Mouse (Mus musculus) cerebellum, adult 9-10 months (tissue): Measurements from ENCODE around the gene Bcar3.

ENCODE experiments used
- DNase-seq: peaks from one replicate; pipeline ENCODE4 v3.0.0; 2022

The Bcar3 gene

GRCm38 (mm10) chr3:122338897-122339296 lies 45.0 kb downstream of the Bcar3 start:
- DNase-seq, result no peak

GRCm38 (mm10) chr3:122340135-122341068 lies 46.5 kb downstream of the Bcar3 start:
- DNase-seq, result no peak

DNA sequence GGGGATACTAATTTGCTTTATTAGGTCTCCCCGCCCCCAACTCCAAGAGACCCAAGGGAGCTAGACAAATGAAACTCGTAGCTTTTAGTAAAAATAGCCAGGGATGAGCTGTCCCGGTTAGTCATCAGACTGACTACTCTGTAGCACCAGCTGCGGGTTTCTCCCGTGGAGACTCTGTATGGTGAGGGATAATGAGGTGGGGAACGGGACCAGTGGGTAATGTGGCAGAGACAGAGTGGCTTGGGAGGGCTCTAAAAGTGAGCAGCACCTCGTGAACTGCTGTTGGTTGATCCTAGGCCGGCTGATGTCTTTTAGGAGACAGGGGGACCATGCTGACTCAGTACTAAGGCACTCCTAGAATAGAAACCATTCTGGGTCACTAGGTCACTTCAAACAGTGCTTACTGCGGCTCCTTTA lies 49.5 kb downstream of the Bcar3 start:
- DNase-seq, result no peak

DNA sequence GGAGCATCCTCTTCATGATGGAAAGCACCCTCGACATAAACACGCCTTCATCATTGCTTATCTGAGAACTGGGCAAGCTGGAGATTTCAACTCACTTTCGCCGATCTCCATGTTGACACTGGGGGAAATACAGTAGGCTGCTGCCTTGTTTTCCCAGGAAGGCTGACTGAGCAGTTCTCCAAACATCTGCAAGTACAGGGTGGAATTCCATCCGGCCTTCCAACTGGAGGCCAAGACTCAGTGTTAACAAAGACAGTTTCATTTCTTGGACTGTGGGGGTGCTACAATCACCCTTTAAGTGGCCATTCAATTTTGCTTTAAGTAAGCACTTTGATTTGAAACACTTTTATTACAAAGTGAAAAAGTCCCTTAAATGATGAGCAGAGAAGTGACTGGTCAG lies 50.4 kb downstream of the Bcar3 start:
- DNase-seq, result no peak

DNA sequence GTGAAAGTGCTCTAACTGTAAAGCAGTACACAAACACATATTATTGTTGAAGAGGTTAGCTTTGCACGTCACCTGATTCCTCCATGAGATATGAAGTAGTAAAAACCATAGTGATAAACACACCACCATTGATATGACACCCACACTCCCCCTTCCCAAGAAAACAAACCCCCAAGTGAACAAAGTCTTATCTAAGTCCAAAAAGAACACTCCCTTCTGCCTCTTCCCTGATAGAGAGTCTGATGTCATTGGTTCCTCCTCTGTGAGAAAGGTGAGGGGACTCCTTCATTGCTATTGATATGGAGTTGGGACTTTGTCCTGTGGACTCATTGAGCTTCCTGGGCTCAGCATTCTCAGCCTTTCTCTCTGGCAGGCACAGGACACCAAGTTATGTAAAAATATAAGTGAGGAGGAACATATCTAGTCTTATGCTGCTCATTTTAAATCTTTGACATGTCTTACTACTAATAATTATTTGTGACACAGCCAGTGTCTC lies 52.1 kb downstream of the Bcar3 start:
- no peak for DNase-seq

DNA sequence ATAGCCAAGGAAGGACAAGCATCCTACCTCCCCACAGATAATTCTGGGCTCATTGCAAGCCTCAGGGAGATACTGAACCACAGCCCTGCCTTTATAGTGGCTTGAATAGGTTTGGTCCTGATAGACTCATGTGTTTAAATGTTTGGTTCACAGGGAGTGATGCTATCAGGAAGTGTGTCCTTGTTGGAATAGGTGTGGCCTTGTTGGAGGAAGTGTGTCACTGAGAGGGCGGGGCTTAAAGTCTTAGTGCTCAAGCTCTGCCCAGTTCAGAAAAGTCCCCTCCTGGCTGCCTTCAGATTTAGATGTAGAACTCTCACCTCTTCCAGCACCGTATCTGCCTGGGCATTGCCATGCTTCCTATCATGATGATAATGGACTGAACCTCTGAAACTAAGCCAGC lies 52.7 kb downstream of the Bcar3 start:
- DNase-seq, result no peak

- DNase-seq, result no peak
Measured at GRCm38 (mm10) chr3:122348677-122349076, 54.7 kb downstream of the Bcar3 start.

DNA sequence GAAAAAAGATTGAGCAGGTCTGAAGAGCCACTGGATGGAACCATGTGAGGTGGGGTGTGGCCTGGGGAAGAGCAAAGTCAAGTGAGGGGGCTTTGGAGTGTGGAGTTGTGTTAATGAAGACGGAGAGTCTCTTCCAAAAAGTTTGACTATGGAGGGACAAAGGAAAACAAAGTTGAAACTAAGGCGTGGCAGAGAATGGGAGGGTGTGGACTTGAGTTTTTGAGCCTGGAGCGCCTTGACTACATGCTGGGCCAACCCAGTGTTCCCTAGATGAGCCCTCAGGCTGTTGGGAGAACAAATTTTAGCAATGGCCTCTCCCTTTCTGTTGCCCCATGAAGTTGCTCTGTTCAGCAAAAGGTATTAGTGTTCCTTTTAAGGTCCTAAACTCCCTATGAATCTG lies 58.9 kb downstream of the Bcar3 start:
- DNase-seq, result no peak

- DNase-seq, result no peak
Measured at GRCm38 (mm10) chr3:122359426-122359825, 65.5 kb downstream of the Bcar3 start.

DNA sequence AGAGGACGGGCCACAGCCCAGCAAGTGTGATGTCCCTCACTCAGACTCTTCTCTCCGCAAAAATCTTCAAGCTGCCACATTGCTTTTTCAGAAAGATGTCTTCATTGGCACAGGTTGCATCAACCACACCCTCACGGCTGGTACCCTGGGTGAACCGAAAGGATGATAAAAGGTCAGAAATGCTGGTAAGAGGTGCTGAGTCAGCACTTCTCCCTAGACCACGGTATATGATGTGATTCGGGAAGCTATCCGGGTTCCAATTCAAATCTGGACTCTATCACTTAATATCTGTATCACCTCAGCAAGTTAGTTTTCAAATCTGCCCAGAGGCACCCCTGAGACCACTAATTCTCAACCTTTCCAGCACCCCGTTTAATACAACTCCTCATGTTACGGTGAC lies 66.0 kb downstream of the Bcar3 start:
- no peak for DNase-seq

DNA sequence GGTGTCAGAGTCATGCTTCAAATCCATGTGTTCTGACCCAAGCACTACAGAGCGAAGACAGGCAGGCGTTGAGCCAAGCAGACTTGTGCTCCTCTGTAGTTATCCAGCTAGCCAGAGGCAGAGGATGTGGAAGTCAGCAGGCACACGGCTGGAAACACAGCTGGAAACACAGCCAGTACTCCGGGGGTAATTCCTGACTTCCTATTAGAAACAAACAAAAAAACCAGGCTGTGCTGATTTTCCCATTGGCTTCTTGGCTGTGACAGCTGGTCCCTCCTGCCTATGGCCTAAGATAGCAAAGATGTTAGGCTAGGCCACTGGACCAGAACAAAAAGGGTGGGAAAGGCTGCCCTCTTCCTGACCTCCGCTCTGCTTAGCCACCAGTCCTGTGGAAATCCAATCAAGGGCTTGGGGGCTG lies 66.8 kb downstream of the Bcar3 start:
- DNase-seq, result no peak

GRCm38 (mm10) chr3:122362719-122363118 lies 68.8 kb downstream of the Bcar3 start:
- DNase-seq, result no peak

GRCm38 (mm10) chr3:122364565-122364964 lies 70.6 kb downstream of the Bcar3 start:
- DNase-seq, result no peak

GRCm38 (mm10) chr3:122365326-122365725 lies 71.4 kb downstream of the Bcar3 start:
- no peak for DNase-seq

DNA sequence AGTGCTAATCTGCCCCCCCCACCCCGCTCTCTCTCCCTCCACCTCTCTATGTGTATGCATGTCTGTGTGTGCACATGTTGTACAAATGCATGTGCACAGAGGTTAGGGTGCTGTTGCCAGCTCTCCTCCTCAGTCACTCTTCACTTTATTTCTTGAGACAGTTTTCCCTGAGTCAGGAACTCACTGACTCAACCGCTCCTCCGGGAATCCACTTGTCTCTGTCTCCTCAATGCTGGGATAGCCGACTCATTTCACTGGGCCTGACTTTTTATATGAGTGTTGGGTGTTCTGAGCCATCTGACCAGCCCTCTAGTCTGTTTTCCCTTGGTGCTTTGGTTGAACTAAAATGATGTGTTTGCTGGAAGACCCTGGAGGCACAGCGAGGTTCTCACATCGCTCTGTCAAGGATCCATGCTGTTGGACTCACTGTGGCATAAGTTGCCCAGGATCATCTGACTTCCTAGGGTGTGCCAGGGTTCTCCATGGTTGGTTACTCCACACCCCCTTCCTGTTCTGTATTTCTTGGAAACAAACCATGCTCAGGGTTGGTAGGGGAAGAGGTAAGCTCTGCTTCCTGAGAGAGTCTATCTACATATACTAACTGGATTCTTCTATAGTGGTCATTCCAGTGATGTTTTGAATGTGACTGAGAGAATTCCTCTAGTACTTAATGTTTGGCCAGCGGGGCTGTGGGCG lies 77.9 kb downstream of the Bcar3 start:
- DNase-seq, result no peak

DNA sequence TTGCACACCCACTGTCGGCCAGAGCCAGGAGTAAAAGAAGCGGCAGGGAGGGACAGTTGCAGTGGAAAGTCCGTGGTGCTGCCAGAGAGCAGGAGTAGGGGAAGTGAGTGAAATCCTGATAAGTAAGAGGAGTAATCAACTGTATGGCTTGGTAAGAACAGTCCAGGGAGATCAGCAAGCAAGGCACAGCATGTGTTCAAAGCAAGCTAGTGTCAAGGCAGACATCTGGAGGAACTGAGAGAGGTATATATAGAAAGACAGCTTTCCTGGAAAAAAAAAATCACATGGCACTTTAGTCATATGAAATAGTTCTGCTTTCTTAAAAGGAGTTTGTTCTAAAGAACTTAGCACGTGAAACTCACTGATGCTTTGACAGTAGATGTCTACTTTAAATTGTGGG lies 78.7 kb downstream of the Bcar3 start:
- no peak for DNase-seq

GRCm38 (mm10) chr3:122376011-122376410 lies 82.1 kb downstream of the Bcar3 start:
- DNase-seq, result no peak

- DNase-seq, result no peak
Measured at GRCm38 (mm10) chr3:122376412-122376831, 82.5 kb downstream of the Bcar3 start.

DNA sequence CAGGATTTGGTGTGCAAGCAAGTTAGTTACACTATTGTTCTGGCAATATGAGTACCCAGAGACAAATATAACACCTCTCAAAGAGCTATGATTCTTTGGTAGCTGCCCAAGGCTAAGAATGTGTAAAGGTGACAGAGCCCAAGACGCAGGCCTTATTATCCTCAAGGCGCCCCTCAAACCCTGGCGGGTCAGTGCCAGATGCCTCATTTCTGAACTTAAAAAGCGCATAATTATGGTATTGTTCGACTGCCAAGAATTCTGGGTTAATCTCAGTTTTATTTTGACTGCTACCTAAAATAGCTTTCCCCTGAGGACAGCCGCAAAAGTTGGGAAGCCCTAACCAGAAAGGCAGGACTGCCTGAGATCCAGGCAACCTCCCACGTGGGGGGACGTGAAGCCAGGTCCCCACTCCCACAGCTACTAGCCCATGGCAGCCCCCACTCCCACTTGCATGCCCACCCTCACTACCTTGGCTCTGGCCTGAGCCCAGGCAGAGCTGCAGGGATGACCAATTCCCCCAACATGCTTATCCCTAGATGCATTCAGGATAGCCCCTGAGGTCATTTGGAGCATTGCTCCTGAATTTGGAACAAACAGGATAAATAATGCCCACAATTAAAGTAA lies 83.0 kb downstream of the Bcar3 start:
- no peak for DNase-seq

GRCm38 (mm10) chr3:122378634-122379033 lies 84.7 kb downstream of the Bcar3 start:
- no peak for DNase-seq

DNA sequence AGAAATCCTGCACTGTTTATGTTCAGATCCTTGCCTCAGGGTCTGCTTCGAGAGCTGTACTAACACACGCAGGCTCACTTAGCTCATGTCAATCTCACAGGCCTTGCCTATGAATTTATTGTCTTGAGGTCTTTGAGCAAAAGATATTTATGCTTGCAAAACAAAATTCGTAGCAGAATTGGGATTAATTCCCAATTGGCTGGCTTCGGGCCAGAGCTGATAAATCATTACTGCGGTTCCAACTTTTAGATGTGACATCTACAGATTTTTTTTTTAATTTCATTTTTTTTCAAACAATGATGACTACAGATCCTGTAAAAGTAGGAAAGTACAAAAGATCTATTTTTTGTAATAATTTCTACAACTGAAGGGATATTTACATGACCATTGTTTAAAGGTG lies 86.8 kb downstream of the Bcar3 start:
- DNase-seq, result no peak

GRCm38 (mm10) chr3:122381591-122381990 lies 87.7 kb downstream of the Bcar3 start:
- DNase-seq, result peak; percentile 92

GRCm38 (mm10) chr3:122386444-122386843 lies 92.5 kb downstream of the Bcar3 start:
- no peak for DNase-seq

- DNase-seq, result peak; percentile 85
Measured at GRCm38 (mm10) chr3:122387771-122388170, 93.8 kb downstream of the Bcar3 start.
